Mouse (Mus musculus): ENCODE measurements around the gene Flt3. TPM values are rescaled to one million over a fixed set of nuclear protein-coding genes. Genes with fewer than 3 reads are reported as not detected.

The Flt3 gene
- 0.93 TPM in 2 replicates for polyA plus RNA-seq (2012; rRNA removed)

GRCm38 (mm10) chr5:147399843-147400504 lies at the start of gene Flt3:
Flt3 (minus strand) TSS chr5:147400489.

GRCm38 (mm10) chr5:147429535-147430305 lies 29.4 kb upstream of the Flt3 start, which contains the start of gene Pan3:
Pan3 (plus strand) TSS chr5:147430161.

GRCm38 (mm10) chr5:147322183-147322582 lies 78.1 kb downstream of the Flt3 start, which contains the start of gene Urad:
Urad (minus strand) TSS chr5:147322440.

GRCm38 (mm10) chr5:147306638-147307397 lies 93.5 kb downstream of the Flt3 start, which contains the start of gene Cdx2:
Cdx2 (minus strand) TSS chr5:147307270.

Other genes with a start within 250 kb of the Flt3 start
- gene Gsx1, start 211.8 kb downstream of the Flt3 start, polyA plus RNA-seq (2012; rRNA removed): not detected in 2 replicates
- gene Pdx1, start 130.5 kb downstream of the Flt3 start, polyA plus RNA-seq (2012; rRNA removed): 0.02 and 0.04 TPM in 2 replicates
- 0.01 and 0.05 TPM in 2 replicates for gene Cdx2, start 93.2 kb downstream of the Flt3 start, polyA plus RNA-seq (2012; rRNA removed)
- gene Urad, start 78.0 kb downstream of the Flt3 start, polyA plus RNA-seq (2012; rRNA removed): 83.8 and 90.3 TPM in 2 replicates
- gene Pan3, start 29.7 kb upstream of the Flt3 start, polyA plus RNA-seq (2012; rRNA removed): 16.3 and 16.6 TPM in 2 replicates

Data from liver, embryonic 18 days (tissue).